Mouse (Mus musculus): Measurements from ENCODE around the gene Ube2c. TPM values are rescaled to one million over a fixed set of nuclear protein-coding genes. Genes with fewer than 3 reads are reported as not detected.

Gene Ube2c
- 669 and 687 TPM in 2 replicates for polyA plus RNA-seq (2016; fragmentation: Nextera tagmentation; extraction: Ambion mirVana)

- Histone ChIP-seq H3K4me3 (peak within 1 kb of the TSS; percentile 98), H3K4me1 (peaks cover 57% of the 10 kb centered on the region), H3K27ac (peak within 1 kb of the TSS; percentile 96), H3K27me3 (replicated peaks) (no peaks in the 10 kb centered on the region), H3K9me3 (replicated peaks) (no peaks in the 10 kb centered on the region), H3K4me2 (peak within 1 kb of the TSS; percentile 85), H3K9ac (peak within 1 kb of the TSS; percentile 97), H3K36me3 (peaks cover 74% of the 10 kb centered on the region)
- WGBS (ENCODE audit: insufficient replicate concordance), result 1% methylated on average over 53 of the region's 53 CpGs
- ATAC-seq, result peak; percentile 95
Measured at GRCm38 (mm10) chr2:164769258-164770037, at the start of gene Ube2c. TSS of gene Ube2c (plus strand) at chr2:164769898.

- Histone ChIP-seq H3K4me3 (no peak overlapping the region), H3K27me3 (replicated peaks) (0 out of 2 replicates have a peak, but pooled peaks cover 6% of the 10 kb centered on the region), H3K9me3 (replicated peaks) (no peaks in the 10 kb centered on the region), H3K9ac (no peak overlapping the region), H3K27ac (no peak overlapping the region), H3K4me1 (no peaks in the 10 kb centered on the region), H3K4me2 (no peak overlapping the region), H3K36me3 (no peaks in the 10 kb centered on the region)
- ATAC-seq, result no peak
- 40% methylated on average over 4 of the region's 4 CpGs for whole genome bisulfite sequencing (ENCODE audit: insufficient replicate concordance)
Measured at GRCm38 (mm10) chr2:164723276-164723675, 46.4 kb upstream of the Ube2c start.

GRCm38 (mm10) chr2:164725895-164726619 is 43.6 kb upstream of the Ube2c start:
- Histone ChIP-seq H3K27ac (no peak overlapping the region), H3K4me3 (no peak overlapping the region), H3K9ac (no peak overlapping the region), H3K4me2 (no peak overlapping the region), H3K4me1 (no peaks in the 10 kb centered on the region), H3K27me3 (replicated peaks) (0 out of 2 replicates have a peak, but pooled peaks cover 6% of the 10 kb centered on the region), H3K9me3 (replicated peaks) (no peaks in the 10 kb centered on the region), H3K36me3 (no peaks in the 10 kb centered on the region)
- ATAC-seq, result peak; percentile 65; the same call in 1 of the 2 replicates
- WGBS (ENCODE audit: insufficient replicate concordance), result 16% methylated on average over 6 of the region's 6 CpGs

GRCm38 (mm10) chr2:164731719-164732118 is 38.0 kb upstream of the Ube2c start:
- no peak overlapping the region for H3K9ac ChIP-seq
- H3K27ac ChIP-seq, result no peak overlapping the region
- H3K4me3 ChIP-seq, result no peak overlapping the region
- 59% methylated on average over 5 of the region's 5 CpGs for WGBS (ENCODE audit: insufficient replicate concordance)
- H3K9me3 ChIP-seq (replicated peaks), result no peaks in the 10 kb centered on the region
- H3K4me2 ChIP-seq, result no peak overlapping the region
- no peaks in the 10 kb centered on the region for H3K36me3 ChIP-seq
- H3K27me3 ChIP-seq (replicated peaks), result peaks cover 21% of the 10 kb centered on the region; the same call in 1 of the 2 replicates
- H3K4me1 ChIP-seq, result no peaks in the 10 kb centered on the region; the same call in 1 of the 2 replicates
- ATAC-seq, result no peak

GRCm38 (mm10) chr2:164733259-164733658 is 36.4 kb upstream of the Ube2c start:
- Histone ChIP-seq H3K4me3 (no peak overlapping the region), H3K9me3 (replicated peaks) (no peaks in the 10 kb centered on the region), H3K9ac (no peak overlapping the region), H3K4me2 (no peak overlapping the region), H3K27ac (no peak overlapping the region), H3K36me3 (no peaks in the 10 kb centered on the region), H3K27me3 (replicated peaks) (peaks cover 26% of the 10 kb centered on the region), H3K4me1 (no peaks in the 10 kb centered on the region; the same call in 1 of the 2 replicates)
- ATAC-seq, result no peak
- WGBS (ENCODE audit: insufficient replicate concordance), result 59% methylated on average over 2 of the region's 2 CpGs

- Histone ChIP-seq H3K9ac (no peak overlapping the region), H3K4me2 (no peak overlapping the region), H3K9me3 (replicated peaks) (no peaks in the 10 kb centered on the region), H3K27ac (no peak overlapping the region), H3K4me1 (no peaks in the 10 kb centered on the region; the same call in 1 of the 2 replicates), H3K36me3 (no peaks in the 10 kb centered on the region), H3K4me3 (no peak overlapping the region), H3K27me3 (replicated peaks) (peaks cover 26% of the 10 kb centered on the region)
- WGBS (ENCODE audit: insufficient replicate concordance), result 69% methylated on average over 5 of the region's 5 CpGs
- ATAC-seq, result no peak
Measured at GRCm38 (mm10) chr2:164734839-164735238, 34.9 kb upstream of the Ube2c start.

GRCm38 (mm10) chr2:164735446-164735845 is 34.3 kb upstream of the Ube2c start:
- Histone ChIP-seq H3K4me2 (no peak overlapping the region), H3K4me1 (no peaks in the 10 kb centered on the region; the same call in 1 of the 2 replicates), H3K4me3 (no peak overlapping the region), H3K27me3 (replicated peaks) (peaks cover 31% of the 10 kb centered on the region), H3K27ac (no peak overlapping the region), H3K9me3 (replicated peaks) (no peaks in the 10 kb centered on the region), H3K36me3 (no peaks in the 10 kb centered on the region), H3K9ac (no peak overlapping the region)
- WGBS (ENCODE audit: insufficient replicate concordance), result 73% methylated on average over 5 of the region's 5 CpGs
- ATAC-seq, result no peak

- 44% methylated on average over 3 of the region's 3 CpGs for WGBS (ENCODE audit: insufficient replicate concordance)
- Histone ChIP-seq H3K36me3 (no peaks in the 10 kb centered on the region), H3K27ac (no peak overlapping the region)
Measured at GRCm38 (mm10) chr2:164737377-164738090, 32.2 kb upstream of the Ube2c start.

GRCm38 (mm10) chr2:164739876-164740275 is 29.8 kb upstream of the Ube2c start:
- WGBS (ENCODE audit: insufficient replicate concordance), result 62% methylated on average over 7 of the region's 7 CpGs
- peaks cover 44% of the 10 kb centered on the region for H3K27me3 ChIP-seq (replicated peaks)
- ATAC-seq, result no peak
- peaks cover 9% of the 10 kb centered on the region for H3K4me1 ChIP-seq
- H3K27ac ChIP-seq, result no peak overlapping the region
- H3K36me3 ChIP-seq, result no peaks in the 10 kb centered on the region
- no peak overlapping the region for H3K4me3 ChIP-seq
- no peaks in the 10 kb centered on the region for H3K9me3 ChIP-seq (replicated peaks)
- no peak overlapping the region for H3K4me2 ChIP-seq
- no peak overlapping the region for H3K9ac ChIP-seq

More at GRCm38 (mm10) chr2:164737377-164738090, 32.2 kb upstream of the Ube2c start:
- Histone ChIP-seq H3K4me1 (no peaks in the 10 kb centered on the region; the same call in 1 of the 2 replicates), H3K4me3 (no peak overlapping the region), H3K9ac (no peak overlapping the region), H3K27me3 (replicated peaks) (peaks cover 34% of the 10 kb centered on the region), H3K4me2 (no peak overlapping the region), H3K9me3 (replicated peaks) (no peaks in the 10 kb centered on the region)
- ATAC-seq, result no peak

- Histone ChIP-seq H3K27me3 (replicated peaks) (peaks cover 30% of the 10 kb centered on the region), H3K4me3 (peak overlapping the region; percentile 94), H3K4me1 (peaks cover 40% of the 10 kb centered on the region), H3K9ac (peak overlapping the region; percentile 95), H3K36me3 (peaks cover 28% of the 10 kb centered on the region), H3K27ac (no peak overlapping the region), H3K9me3 (replicated peaks) (no peaks in the 10 kb centered on the region), H3K4me2 (peak overlapping the region; percentile 92)
- ATAC-seq, result no peak
- 48% methylated on average over 13 of the region's 13 CpGs for WGBS (ENCODE audit: insufficient replicate concordance)
Measured at GRCm38 (mm10) chr2:164744987-164745386, 24.7 kb upstream of the Ube2c start.

GRCm38 (mm10) chr2:164745843-164746479 is 23.7 kb upstream of the Ube2c start, which contains the start of the genes Wfdc3 and Dnttip1:
TSS of gene Wfdc3 (minus strand) at chr2:164745931.
TSS of gene Dnttip1 (plus strand) at chr2:164745983.
- Histone ChIP-seq H3K9ac (peak within 1 kb of the TSS; percentile 95), H3K4me3 (peak within 1 kb of the TSS; percentile 94), H3K27ac (peak within 1 kb of the TSS; percentile 90), H3K27me3 (replicated peaks) (peaks cover 27% of the 10 kb centered on the region), H3K36me3 (peaks cover 37% of the 10 kb centered on the region), H3K4me2 (peak within 1 kb of the TSS; percentile 92), H3K9me3 (replicated peaks) (no peaks in the 10 kb centered on the region), H3K4me1 (peaks cover 40% of the 10 kb centered on the region)
- peak; percentile 86 for ATAC-seq
- WGBS (ENCODE audit: insufficient replicate concordance), result 1% methylated on average over 65 of the region's 70 CpGs

All from liver, embryonic 12.5 days (tissue).